In the genomic region with DNA sequence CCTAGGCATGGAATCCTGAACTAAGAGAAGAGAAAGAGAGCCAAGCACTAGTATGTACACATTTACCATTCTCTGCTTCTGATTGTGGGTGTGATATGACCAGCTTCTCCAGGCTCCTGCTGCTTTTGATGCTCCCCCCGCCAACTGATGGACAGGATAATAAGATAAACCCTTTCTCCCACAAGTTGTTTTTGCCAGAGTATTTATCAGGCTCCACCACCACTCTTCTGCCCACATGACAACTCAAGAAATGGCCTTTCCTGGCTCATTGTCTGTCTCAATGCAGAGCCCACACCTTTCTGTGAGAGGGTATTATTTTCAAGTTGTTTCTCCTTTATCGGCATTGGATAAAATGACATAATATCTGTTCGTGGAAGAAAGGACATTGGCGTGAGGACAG, we compare ENCODE assay signal across 32 mouse cellular contexts. TPM values are rescaled to one million over a fixed set of nuclear protein-coding genes. Genes with fewer than 3 reads are reported as not detected.
DNase-seq lines count a peak whose midpoint lies in the region; ATAC-seq and TF ChIP-seq lines count a peak whose summit lies in the region.
"Had no signal": no experiment of that assay in that cellular context is flagged by ENCODE, and none has a peak within 500 bp of the region (broad histone marks: within the 10 kb centered on the region; RNA-seq: fewer than 3 reads in every experiment).

No protein-coding gene starts in this region.

- H3K9me3 ChIP-seq in intestine, embryonic 14.5 days (ENCODE audit: control insufficient read depth, low read length), result peaks cover 5% of the 10 kb centered on the region; the same call in 1 of the 2 replicates
- no peaks in the 10 kb centered on the region for H3K9me3 ChIP-seq in intestine, postnatal 0 days (ENCODE audit: control insufficient read depth)
- H3K9me3 ChIP-seq: embryonic facial prominence, embryonic 10.5 days; forebrain, embryonic 12.5 days; forebrain, embryonic 15.5 days; G1E; heart, embryonic 12.5 days; heart, embryonic 15.5 days; hindbrain, embryonic 10.5 days; hindbrain, embryonic 13.5 days had no signal

- H3K4me1 ChIP-seq in intestine, embryonic 14.5 days (replicated peaks; ENCODE audit: control insufficient read depth, insufficient read depth, low read length), result 0 out of 2 replicates have a peak, but pooled peaks cover 6% of the 10 kb centered on the region
- no peaks in the 10 kb centered on the region for H3K4me1 ChIP-seq in intestine, postnatal 0 days (replicated peaks; ENCODE audit: control insufficient read depth, insufficient read depth, low read length)
- H3K4me1 ChIP-seq: forebrain, embryonic 12.5 days had no signal

- H3K27ac ChIP-seq in intestine, embryonic 14.5 days (ENCODE audit: low read depth), result no peak overlapping the region
- no peak overlapping the region for H3K27ac ChIP-seq in intestine, postnatal 0 days (ENCODE audit: low read depth, low read length)
- H3K27ac ChIP-seq in gastrocnemius, adult 2 months, result no peak overlapping the region
- H3K27ac ChIP-seq: embryonic facial prominence, embryonic 10.5 days; embryonic facial prominence, embryonic 13.5 days; forebrain, embryonic 12.5 days; forebrain, embryonic 15.5 days; heart, embryonic 15.5 days; hindbrain, embryonic 10.5 days; hindbrain, embryonic 13.5 days; hindbrain, postnatal 0 days had no signal

- peak; percentile 27 for DNase-seq in intestine, embryonic 14.5 days (ENCODE audit: low spot score)
- peak; percentile 10 to 12 for DNase-seq in urinary bladder, postnatal 4 days (ENCODE audit: low spot score in 2 of 2)
- DNase-seq in urinary bladder, adult 2 months (ENCODE audit: low spot score), result no peak
- no peak for DNase-seq in left cerebral cortex, postnatal 4 days
- DNase-seq in gastrocnemius, adult 2 months, result no peak
- DNase-seq: adrenal gland, adult 2 months; adrenal gland, postnatal 14 days; B cell, adult 2 months; cerebellum, adult 11-12 months; cerebellum, adult 8-10 months; cerebellum, postnatal 10 days; cerebellum, postnatal 36 days; embryo, embryonic 11 days; gastrocnemius, postnatal 10 days; gastrocnemius, postnatal 36 days; heart, postnatal 10 days; heart, postnatal 36 days had no signal

- H3K4me3 ChIP-seq in intestine, embryonic 14.5 days (ENCODE audit: low read depth, low read length), result no peak overlapping the region
- H3K4me3 ChIP-seq in intestine, postnatal 0 days (ENCODE audit: low read depth, low read length), result no peak overlapping the region
- no peak overlapping the region for H3K4me3 ChIP-seq in gastrocnemius, adult 2 months
- H3K4me3 ChIP-seq: embryonic facial prominence, embryonic 10.5 days; embryonic facial prominence, embryonic 13.5 days; erythroblast, embryonic 14.5 days; forebrain, embryonic 12.5 days; forebrain, embryonic 15.5 days; heart, embryonic 12.5 days; heart, embryonic 15.5 days; hindbrain, embryonic 10.5 days; hindbrain, embryonic 13.5 days had no signal

- H3K4me2 ChIP-seq in intestine, embryonic 14.5 days (ENCODE audit: low read length), result no peak overlapping the region
- no peak overlapping the region for H3K4me2 ChIP-seq in intestine, postnatal 0 days (replicated peaks; ENCODE audit: low read depth)
- H3K4me2 ChIP-seq: embryonic facial prominence, embryonic 13.5 days; forebrain, embryonic 12.5 days; forebrain, embryonic 15.5 days; heart, embryonic 12.5 days; heart, embryonic 15.5 days; hindbrain, embryonic 13.5 days had no signal

- 96% methylated on average over 4 of the region's 4 CpGs for whole genome bisulfite sequencing in intestine, embryonic 14.5 days
- WGBS in intestine, postnatal 0 days, result 95% methylated on average over 4 of the region's 4 CpGs

- intact Hi-C loops in left cerebral cortex, postnatal 4 days (cut with DNase I), result no loop called here
- intact Hi-C loops in gastrocnemius, adult 2 months (cut with DNase I), result no loop called here

- peaks cover 56% of the 10 kb centered on the region for H3K36me3 ChIP-seq in intestine, embryonic 14.5 days (ENCODE audit: control insufficient read depth, insufficient read depth, low read length)
- H3K36me3 ChIP-seq in intestine, postnatal 0 days (ENCODE audit: control insufficient read depth, insufficient read depth), result peaks cover 57% of the 10 kb centered on the region
- H3K36me3 ChIP-seq: G1E had no signal

- ATAC-seq in intestine, embryonic 14.5 days (replicated peaks; ENCODE audit: low FRiP score, low TSS enrichment, low read depth), result no peak
- no peak for ATAC-seq in intestine, postnatal 0 days
- peak; percentile 40 for ATAC-seq in megakaryocyte progenitor cell, adult 5-6 weeks (replicated peaks; ENCODE audit: poor library complexity)
- ATAC-seq: forebrain, embryonic 15.5 days; hindbrain, postnatal 0 days had no signal

- no peak for TF ChIP-seq CTCF in intestine, postnatal 0 days (IDR thresholded peaks at IDR 0.05; ENCODE audit: low read depth)
- no peak for TF ChIP-seq CTCF in gastrocnemius, adult 2 months (IDR thresholded peaks at IDR 0.05)

- no peak overlapping the region for H3K9ac ChIP-seq in intestine, embryonic 14.5 days (ENCODE audit: low read length)
- H3K9ac ChIP-seq in intestine, postnatal 0 days (ENCODE audit: low read depth, low read length), result no peak overlapping the region
- H3K9ac ChIP-seq: embryonic facial prominence, embryonic 13.5 days; forebrain, embryonic 12.5 days; forebrain, embryonic 15.5 days; heart, embryonic 12.5 days; heart, embryonic 15.5 days; hindbrain, embryonic 13.5 days had no signal

- H3K27me3 ChIP-seq in intestine, embryonic 14.5 days (replicated peaks; ENCODE audit: control insufficient read depth, insufficient read depth, low read length), result no peaks in the 10 kb centered on the region
- H3K27me3 ChIP-seq in intestine, postnatal 0 days (replicated peaks; ENCODE audit: control insufficient read depth, insufficient read depth, low read length), result no peaks in the 10 kb centered on the region
- H3K27me3 ChIP-seq: CH12.LX; embryonic facial prominence, embryonic 13.5 days; forebrain, embryonic 12.5 days; forebrain, embryonic 15.5 days; heart, embryonic 12.5 days; heart, embryonic 15.5 days had no signal

RNA-seq across cellular contexts. Expression of gene Tmem176a, which starts 7.2 kb away (rescaled TPM):
- 171 and 182 TPM in 2 replicates for polyA plus RNA-seq in intestine, embryonic 14.5 days (2014; fragmentation: Nextera tagmentation; extraction: Ambion mirVana)
- 180 and 193 TPM in 2 replicates for polyA plus RNA-seq in intestine, postnatal 0 days (2015; fragmentation: Nextera tagmentation; extraction: Ambion mirVana)
- polyA plus RNA-seq in urinary bladder, adult 2 months (2012; rRNA removed), result 133 and 146 TPM in 2 replicates
- 33.2 and 39.1 TPM in 2 replicates for total RNA-seq in megakaryocyte progenitor cell, adult 5-6 weeks (2015)
- total RNA-seq in megakaryocyte progenitor cell, adult 5-6 weeks (2017), result 22.1 and 27.5 TPM in 2 replicates
- total RNA-seq in left cerebral cortex, postnatal 4 days (2021), result 10 to 100 TPM in 1 of 2 experiments, 1 to 10 TPM in 1; 8.8 to 10.4 TPM
- total RNA-seq in gastrocnemius, adult 2 months (2021), result 1 to 10 TPM; 3.4 to 5.3 TPM
- total RNA-seq: G1E had no signal
- polyA plus RNA-seq: G1E had no signal

RNA-seq across cellular contexts. Expression of gene Tmem176b, which starts 7.8 kb away (rescaled TPM):
- polyA plus RNA-seq in intestine, embryonic 14.5 days (2014; fragmentation: Nextera tagmentation; extraction: Ambion mirVana), result 373 and 390 TPM in 2 replicates
- polyA plus RNA-seq in intestine, postnatal 0 days (2015; fragmentation: Nextera tagmentation; extraction: Ambion mirVana), result 319 and 320 TPM in 2 replicates
- polyA plus RNA-seq in urinary bladder, adult 2 months (2012; rRNA removed), result 391 and 400 TPM in 2 replicates
- 90.6 and 115 TPM in 2 replicates for total RNA-seq in megakaryocyte progenitor cell, adult 5-6 weeks (2015)
- 84.2 and 92.0 TPM in 2 replicates for total RNA-seq in megakaryocyte progenitor cell, adult 5-6 weeks (2017)
- total RNA-seq in left cerebral cortex, postnatal 4 days (2021), result 10 to 100 TPM; 25.8 to 32.2 TPM
- 10 to 100 TPM; 11.4 to 12.9 TPM for total RNA-seq in gastrocnemius, adult 2 months (2021)
- total RNA-seq: G1E had no signal
- polyA plus RNA-seq: G1E had no signal

RNA-seq across cellular contexts. Expression of gene Aoc1, which starts 39.2 kb away (rescaled TPM):
- polyA plus RNA-seq in intestine, embryonic 14.5 days (2014; fragmentation: Nextera tagmentation; extraction: Ambion mirVana), result 2.5 and 2.8 TPM in 2 replicates
- polyA plus RNA-seq in intestine, postnatal 0 days (2015; fragmentation: Nextera tagmentation; extraction: Ambion mirVana), result 101 and 106 TPM in 2 replicates
- polyA plus RNA-seq in urinary bladder, adult 2 months (2012; rRNA removed), result 0.08 and 0.18 TPM in 2 replicates
- 0.12 and 0.20 TPM in 2 replicates for total RNA-seq in megakaryocyte progenitor cell, adult 5-6 weeks (2015)
- 0.17 TPM in 1 of 2 replicates, not detected in the other for total RNA-seq in megakaryocyte progenitor cell, adult 5-6 weeks (2017)
- total RNA-seq in left cerebral cortex, postnatal 4 days (2021), result not detected
- total RNA-seq in gastrocnemius, adult 2 months (2021), result not detected
- total RNA-seq: adrenal gland, adult 2 months; adrenal gland, postnatal 14 days; gastrocnemius, postnatal 10 days; gastrocnemius, postnatal 36 days; heart, adult 8-10 months; heart, postnatal 10 days; heart, postnatal 36 days had no signal
- polyA plus RNA-seq: adrenal gland, adult 2 months; embryonic facial prominence, embryonic 13.5 days; erythroblast, embryonic 14.5 days; forebrain, embryonic 12.5 days; forebrain, embryonic 15.5 days; G1E; heart, embryonic 12.5 days; heart, embryonic 15.5 days; hindbrain, embryonic 10.5 days; hindbrain, embryonic 13.5 days had no signal

Comparison
In these comparisons a context has a peak if more than half of its experiments do, and no peak if none do; other contexts are left out.
1. DNase-seq: peak in intestine, embryonic 14.5 days (single experiment) and urinary bladder, postnatal 4 days (2 of 2); none in urinary bladder, adult 2 months (single experiment), left cerebral cortex, postnatal 4 days (single experiment) and gastrocnemius, adult 2 months (single experiment).